Comparison of ENCODE assay signal across 8 mouse cellular contexts in genomic region chr3:51416364-51417134, GRCm38 (mm10). TPM values are rescaled to one million over a fixed set of nuclear protein-coding genes. Genes with fewer than 3 reads are reported as not detected.
DNase-seq lines count a peak whose midpoint lies in the region; ATAC-seq lines count a peak whose summit lies in the region.

No protein-coding gene starts in this region.

- WGBS in intestine, embryonic 14.5 days, result 1% methylated on average over 60 of the region's 68 CpGs
- under 1% methylated on average over 66 of the region's 68 CpGs for WGBS in midbrain, embryonic 15.5 days
- under 1% methylated on average over 68 of the region's 68 CpGs for WGBS in stomach, embryonic 16.5 days

- H3K9me3 ChIP-seq in intestine, embryonic 14.5 days (ENCODE audit: control insufficient read depth, low read length), result no peaks in the 10 kb centered on the region
- H3K9me3 ChIP-seq in midbrain, embryonic 15.5 days, result no peaks in the 10 kb centered on the region
- H3K9me3 ChIP-seq in stomach, embryonic 16.5 days (replicated peaks; ENCODE audit: control insufficient read depth, low read length), result no peaks in the 10 kb centered on the region

- no peaks in the 10 kb centered on the region for H3K27me3 ChIP-seq in intestine, embryonic 14.5 days (replicated peaks; ENCODE audit: control insufficient read depth, insufficient read depth, low read length)
- H3K27me3 ChIP-seq in midbrain, embryonic 15.5 days (replicated peaks), result no peaks in the 10 kb centered on the region
- H3K27me3 ChIP-seq in stomach, embryonic 16.5 days (ENCODE audit: control insufficient read depth, insufficient read depth, low read length), result no peaks in the 10 kb centered on the region

- peak overlapping the region; percentile 84 for H3K4me2 ChIP-seq in intestine, embryonic 14.5 days (ENCODE audit: low read length)
- H3K4me2 ChIP-seq in midbrain, embryonic 15.5 days, result peak overlapping the region; percentile 84
- H3K4me2 ChIP-seq in stomach, embryonic 16.5 days (ENCODE audit: low read depth, low read length), result peak overlapping the region; percentile 72

- intact Hi-C loops in gastrocnemius, postnatal 36 days (cut with DNase I), result no loop called here

- peak overlapping the region; percentile 92 for H3K27ac ChIP-seq in intestine, embryonic 14.5 days (ENCODE audit: low read depth)
- peak overlapping the region; percentile 91 for H3K27ac ChIP-seq in midbrain, embryonic 15.5 days
- peak overlapping the region; percentile 95 for H3K27ac ChIP-seq in stomach, embryonic 16.5 days (ENCODE audit: low read length)

- peak overlapping the region; percentile 99 for H3K4me3 ChIP-seq in intestine, embryonic 14.5 days (ENCODE audit: low read depth, low read length)
- peak overlapping the region; percentile 99 for H3K4me3 ChIP-seq in midbrain, embryonic 15.5 days
- H3K4me3 ChIP-seq in stomach, embryonic 16.5 days (replicated peaks; ENCODE audit: low read length), result peak overlapping the region; percentile 93

- peak overlapping the region; percentile 95 for H3K9ac ChIP-seq in intestine, embryonic 14.5 days (ENCODE audit: low read length)
- H3K9ac ChIP-seq in midbrain, embryonic 15.5 days, result peak overlapping the region; percentile 95
- H3K9ac ChIP-seq in stomach, embryonic 16.5 days (ENCODE audit: low read length), result peak overlapping the region; percentile 96

- H3K4me1 ChIP-seq in intestine, embryonic 14.5 days (replicated peaks; ENCODE audit: control insufficient read depth, insufficient read depth, low read length), result peaks cover 23% of the 10 kb centered on the region
- H3K4me1 ChIP-seq in midbrain, embryonic 15.5 days, result peaks cover 31% of the 10 kb centered on the region
- peaks cover 21% of the 10 kb centered on the region for H3K4me1 ChIP-seq in stomach, embryonic 16.5 days (ENCODE audit: control insufficient read depth, insufficient read depth, low read length)

- peak; percentile 52 for ATAC-seq in intestine, embryonic 14.5 days (replicated peaks; ENCODE audit: low FRiP score, low TSS enrichment, low read depth)
- ATAC-seq in midbrain, embryonic 15.5 days (replicated peaks), result peak; percentile 62
- ATAC-seq in stomach, embryonic 16.5 days (ENCODE audit: insufficient read depth, low FRiP score), result peak; percentile 48; the same call in 1 of the 2 replicates

- peak; percentile 67 for DNase-seq in 3134 (ENCODE audit: extremely low read depth, insufficient read length, low spot score)
- peak; percentile 51 for DNase-seq in T-cell, adult 2 months (ENCODE audit: low spot score)
- DNase-seq in embryo, embryonic 10.5 days (ENCODE audit: low spot score), result peak; percentile 53
- peak; percentile 24 to 56 for DNase-seq in gastrocnemius, postnatal 36 days
- peak; percentile 83 for DNase-seq in intestine, embryonic 14.5 days (ENCODE audit: low spot score)
- DNase-seq in liver, result peak; percentile 73

- 0 out of 2 replicates have a peak, but pooled peaks cover 3% of the 10 kb centered on the region for H3K36me3 ChIP-seq in intestine, embryonic 14.5 days (ENCODE audit: control insufficient read depth, insufficient read depth, low read length)
- no peaks in the 10 kb centered on the region for H3K36me3 ChIP-seq in midbrain, embryonic 15.5 days (replicated peaks)
- no peaks in the 10 kb centered on the region for H3K36me3 ChIP-seq in stomach, embryonic 16.5 days (ENCODE audit: control insufficient read depth, insufficient read depth, low read length)

RNA-seq across cellular contexts. Expression of gene Naa15, which starts 1.6 kb away (rescaled TPM):
- total RNA-seq in gastrocnemius, postnatal 36 days (2021), result 10 to 100 TPM; 41.0 to 41.6 TPM
- polyA plus RNA-seq in intestine, embryonic 14.5 days (2014; fragmentation: Nextera tagmentation; extraction: Ambion mirVana), result 37.3 and 42.1 TPM in 2 replicates
- polyA plus RNA-seq in midbrain, embryonic 15.5 days (2015; fragmentation: Nextera tagmentation; extraction: Ambion mirVana), result 48.7 and 51.1 TPM in 2 replicates
- polyA plus RNA-seq in stomach, embryonic 16.5 days (2015; fragmentation: Nextera tagmentation; extraction: Ambion mirVana), result 25.3 and 28.9 TPM in 2 replicates

RNA-seq across cellular contexts. Expression of gene Ndufc1, which starts 7.8 kb away (rescaled TPM):
- total RNA-seq in gastrocnemius, postnatal 36 days (2021), result 1,000 to 10,000 TPM; 1,029 to 1,117 TPM
- polyA plus RNA-seq in intestine, embryonic 14.5 days (2014; fragmentation: Nextera tagmentation; extraction: Ambion mirVana), result 751 and 824 TPM in 2 replicates
- 603 and 679 TPM in 2 replicates for polyA plus RNA-seq in midbrain, embryonic 15.5 days (2015; fragmentation: Nextera tagmentation; extraction: Ambion mirVana)
- polyA plus RNA-seq in stomach, embryonic 16.5 days (2015; fragmentation: Nextera tagmentation; extraction: Ambion mirVana), result 640 and 740 TPM in 2 replicates

RNA-seq across cellular contexts. Expression of gene Mgarp, which starts 20.0 kb away (rescaled TPM):
- under 1 TPM; 0.20 to 0.27 TPM for total RNA-seq in gastrocnemius, postnatal 36 days (2021)
- polyA plus RNA-seq in intestine, embryonic 14.5 days (2014; fragmentation: Nextera tagmentation; extraction: Ambion mirVana), result 4.6 and 4.8 TPM in 2 replicates
- polyA plus RNA-seq in midbrain, embryonic 15.5 days (2015; fragmentation: Nextera tagmentation; extraction: Ambion mirVana), result 1.0 and 2.1 TPM in 2 replicates
- 4.2 and 4.5 TPM in 2 replicates for polyA plus RNA-seq in stomach, embryonic 16.5 days (2015; fragmentation: Nextera tagmentation; extraction: Ambion mirVana)

Comparison
In these comparisons a context has a peak if more than half of its experiments do, and no peak if none do; other contexts are left out.
1. Peak in every context shown above with its lines: DNase-seq, ATAC-seq, H3K4me3 ChIP-seq and H3K27ac ChIP-seq.